Mouse (Mus musculus): ENCODE data around the gene Tspan2. TPM values are rescaled to one million over a fixed set of nuclear protein-coding genes. Genes with fewer than 3 reads are reported as not detected.

Tspan2 gene
- polyA plus RNA-seq, 1 experiment from 2014 or later: 7.1 TPM

GRCm38 (mm10) chr3:102737106-102737505 lies 2.8 kb downstream of the Tspan2 start:
- no peaks in the 10 kb centered on the region for H3K36me3 ChIP-seq (ENCODE audit: control insufficient read depth, insufficient read depth, low read length)
- no peak overlapping the region for H3K9ac ChIP-seq (ENCODE audit: low read length)
- 0 out of 2 replicates have a peak, but pooled peaks cover 2% of the 10 kb centered on the region for H3K27me3 ChIP-seq (ENCODE audit: control insufficient read depth, insufficient read depth, low read length)
- H3K4me2 ChIP-seq (ENCODE audit: low read depth, severe bottlenecking): no peak overlapping the region
- H3K27ac ChIP-seq (replicated peaks; ENCODE audit: low read depth, low read length): no peak overlapping the region
- DNase-seq (ENCODE audit: low spot score): no peak
- H3K4me3 ChIP-seq (ENCODE audit: low read depth, low read length): no peak overlapping the region
- H3K4me1 ChIP-seq (ENCODE audit: control insufficient read depth, insufficient read depth, low read length): peaks cover 2% of the 10 kb centered on the region; the same call in 1 of the 2 replicates
- WGBS: 76% methylated on average over 6 of the region's 6 CpGs
- no peak for ATAC-seq (ENCODE audit: insufficient number of reproducible peaks, low FRiP score, low TSS enrichment, low read depth)
- no peaks in the 10 kb centered on the region for H3K9me3 ChIP-seq (ENCODE audit: control insufficient read depth, low read length)

GRCm38 (mm10) chr3:102738161-102738901 lies 4.0 kb downstream of the Tspan2 start:
- no peaks in the 10 kb centered on the region for H3K9me3 ChIP-seq (ENCODE audit: control insufficient read depth, low read length)
- 81% methylated on average over 10 of the region's 10 CpGs for WGBS

GRCm38 (mm10) chr3:102738926-102739325 lies 4.6 kb downstream of the Tspan2 start:
- H3K4me1 ChIP-seq (ENCODE audit: control insufficient read depth, insufficient read depth, low read length): peaks cover 2% of the 10 kb centered on the region; the same call in 1 of the 2 replicates
- no peak for DNase-seq (ENCODE audit: low spot score)
- 89% methylated on average over 6 of the region's 6 CpGs for WGBS

More at GRCm38 (mm10) chr3:102738161-102738901, 4.0 kb downstream of the Tspan2 start:
- ATAC-seq (ENCODE audit: insufficient number of reproducible peaks, low FRiP score, low TSS enrichment, low read depth) (no peak), DNase-seq (ENCODE audit: low spot score) (no peak)
- Histone ChIP-seq H3K9ac (ENCODE audit: low read length) (no peak overlapping the region), H3K36me3 (ENCODE audit: control insufficient read depth, insufficient read depth, low read length) (no peaks in the 10 kb centered on the region), H3K27ac (replicated peaks; ENCODE audit: low read depth, low read length) (no peak overlapping the region), H3K4me3 (ENCODE audit: low read depth, low read length) (no peak overlapping the region), H3K27me3 (ENCODE audit: control insufficient read depth, insufficient read depth, low read length) (0 out of 2 replicates have a peak, but pooled peaks cover 2% of the 10 kb centered on the region), H3K4me2 (ENCODE audit: low read depth, severe bottlenecking) (no peak overlapping the region), H3K4me1 (ENCODE audit: control insufficient read depth, insufficient read depth, low read length) (peaks cover 2% of the 10 kb centered on the region; the same call in 1 of the 2 replicates)

GRCm38 (mm10) chr3:102742725-102743124 lies 8.4 kb downstream of the Tspan2 start:
- Histone ChIP-seq H3K36me3 (ENCODE audit: control insufficient read depth, insufficient read depth, low read length) (no peaks in the 10 kb centered on the region), H3K9me3 (ENCODE audit: control insufficient read depth, low read length) (no peaks in the 10 kb centered on the region), H3K9ac (ENCODE audit: low read length) (no peak overlapping the region), H3K27ac (replicated peaks; ENCODE audit: low read depth, low read length) (no peak overlapping the region), H3K27me3 (ENCODE audit: control insufficient read depth, insufficient read depth, low read length) (no peaks in the 10 kb centered on the region), H3K4me1 (ENCODE audit: control insufficient read depth, insufficient read depth, low read length) (no peaks in the 10 kb centered on the region; the same call in 1 of the 2 replicates), H3K4me3 (ENCODE audit: low read depth, low read length) (no peak overlapping the region), H3K4me2 (ENCODE audit: low read depth, severe bottlenecking) (no peak overlapping the region)
- 79% methylated on average over 4 of the region's 4 CpGs for WGBS
- no peak for ATAC-seq (ENCODE audit: insufficient number of reproducible peaks, low FRiP score, low TSS enrichment, low read depth)
- DNase-seq (ENCODE audit: low spot score): no peak

More at GRCm38 (mm10) chr3:102738926-102739325, 4.6 kb downstream of the Tspan2 start:
- Histone ChIP-seq H3K27me3 (ENCODE audit: control insufficient read depth, insufficient read depth, low read length) (0 out of 2 replicates have a peak, but pooled peaks cover 2% of the 10 kb centered on the region), H3K27ac (replicated peaks; ENCODE audit: low read depth, low read length) (no peak overlapping the region), H3K9ac (ENCODE audit: low read length) (no peak overlapping the region), H3K9me3 (ENCODE audit: control insufficient read depth, low read length) (no peaks in the 10 kb centered on the region), H3K4me3 (ENCODE audit: low read depth, low read length) (no peak overlapping the region), H3K4me2 (ENCODE audit: low read depth, severe bottlenecking) (no peak overlapping the region), H3K36me3 (ENCODE audit: control insufficient read depth, insufficient read depth, low read length) (no peaks in the 10 kb centered on the region)
- ATAC-seq (ENCODE audit: insufficient number of reproducible peaks, low FRiP score, low TSS enrichment, low read depth): no peak

GRCm38 (mm10) chr3:102743202-102743601 lies 8.9 kb downstream of the Tspan2 start:
- no peak overlapping the region for H3K4me3 ChIP-seq (ENCODE audit: low read depth, low read length)
- WGBS: 75% methylated on average over 4 of the region's 4 CpGs
- H3K4me2 ChIP-seq (ENCODE audit: low read depth, severe bottlenecking): no peak overlapping the region
- no peak for DNase-seq (ENCODE audit: low spot score)
- H3K36me3 ChIP-seq (ENCODE audit: control insufficient read depth, insufficient read depth, low read length): no peaks in the 10 kb centered on the region
- no peak overlapping the region for H3K27ac ChIP-seq (replicated peaks; ENCODE audit: low read depth, low read length)
- H3K27me3 ChIP-seq (ENCODE audit: control insufficient read depth, insufficient read depth, low read length): no peaks in the 10 kb centered on the region
- no peaks in the 10 kb centered on the region; the same call in 1 of the 2 replicates for H3K4me1 ChIP-seq (ENCODE audit: control insufficient read depth, insufficient read depth, low read length)
- no peak for ATAC-seq (ENCODE audit: insufficient number of reproducible peaks, low FRiP score, low TSS enrichment, low read depth)
- H3K9me3 ChIP-seq (ENCODE audit: control insufficient read depth, low read length): no peaks in the 10 kb centered on the region
- H3K9ac ChIP-seq (ENCODE audit: low read length): no peak overlapping the region

GRCm38 (mm10) chr3:102743781-102744471 lies 9.6 kb downstream of the Tspan2 start:
- 90% methylated on average over 9 of the region's 9 CpGs for WGBS
- Histone ChIP-seq H3K4me3 (ENCODE audit: low read depth, low read length) (no peak overlapping the region), H3K27ac (replicated peaks; ENCODE audit: low read depth, low read length) (no peak overlapping the region), H3K27me3 (ENCODE audit: control insufficient read depth, insufficient read depth, low read length) (no peaks in the 10 kb centered on the region), H3K9ac (ENCODE audit: low read length) (no peak overlapping the region), H3K9me3 (ENCODE audit: control insufficient read depth, low read length) (no peaks in the 10 kb centered on the region), H3K4me2 (ENCODE audit: low read depth, severe bottlenecking) (no peak overlapping the region), H3K4me1 (ENCODE audit: control insufficient read depth, insufficient read depth, low read length) (no peaks in the 10 kb centered on the region), H3K36me3 (ENCODE audit: control insufficient read depth, insufficient read depth, low read length) (no peaks in the 10 kb centered on the region)
- ATAC-seq (ENCODE audit: insufficient number of reproducible peaks, low FRiP score, low TSS enrichment, low read depth) (no peak), DNase-seq (ENCODE audit: low spot score) (no peak)

GRCm38 (mm10) chr3:102744657-102745056 lies 10.3 kb downstream of the Tspan2 start:
- no peak; the same call in 1 of the 2 replicates for ATAC-seq (ENCODE audit: insufficient number of reproducible peaks, low FRiP score, low TSS enrichment, low read depth)
- no peak overlapping the region for H3K4me3 ChIP-seq (ENCODE audit: low read depth, low read length)
- H3K27me3 ChIP-seq (ENCODE audit: control insufficient read depth, insufficient read depth, low read length): no peaks in the 10 kb centered on the region
- no peaks in the 10 kb centered on the region for H3K36me3 ChIP-seq (ENCODE audit: control insufficient read depth, insufficient read depth, low read length)
- no peaks in the 10 kb centered on the region for H3K9me3 ChIP-seq (ENCODE audit: control insufficient read depth, low read length)
- no peak overlapping the region for H3K27ac ChIP-seq (replicated peaks; ENCODE audit: low read depth, low read length)
- DNase-seq (ENCODE audit: low spot score): no peak
- H3K4me1 ChIP-seq (ENCODE audit: control insufficient read depth, insufficient read depth, low read length): no peaks in the 10 kb centered on the region
- no peak overlapping the region for H3K9ac ChIP-seq (ENCODE audit: low read length)
- no peak overlapping the region for H3K4me2 ChIP-seq (ENCODE audit: low read depth, severe bottlenecking)
- WGBS: 57% methylated on average over 5 of the region's 5 CpGs

- Histone ChIP-seq H3K4me1 (ENCODE audit: control insufficient read depth, insufficient read depth, low read length) (no peaks in the 10 kb centered on the region), H3K9me3 (ENCODE audit: control insufficient read depth, low read length) (no peaks in the 10 kb centered on the region), H3K27me3 (ENCODE audit: control insufficient read depth, insufficient read depth, low read length) (no peaks in the 10 kb centered on the region), H3K27ac (replicated peaks; ENCODE audit: low read depth, low read length) (no peak overlapping the region), H3K4me3 (ENCODE audit: low read depth, low read length) (no peak overlapping the region), H3K9ac (ENCODE audit: low read length) (no peak overlapping the region), H3K4me2 (ENCODE audit: low read depth, severe bottlenecking) (no peak overlapping the region), H3K36me3 (ENCODE audit: control insufficient read depth, insufficient read depth, low read length) (no peaks in the 10 kb centered on the region)
- 85% methylated on average over 4 of the region's 4 CpGs for whole genome bisulfite sequencing
- ATAC-seq (ENCODE audit: insufficient number of reproducible peaks, low FRiP score, low TSS enrichment, low read depth) (no peak), DNase-seq (ENCODE audit: low spot score) (no peak)
These were observed 11.8 kb downstream of the Tspan2 start for GRCm38 (mm10) chr3:102746174-102746573.
